Mouse (Mus musculus) bone marrow macrophage, adult 2 months (primary cell): ENCODE data around the gene Naa60.

Source experiments
- CTCF ChIP-seq: IDR thresholded peaks from 2 replicates; pipeline ENCODE4 v1.5.1; 2012; ENCODE audit warnings: low read depth, mild to moderate bottlenecking, low read length, moderate library complexity
- POLR2A ChIP-seq: IDR thresholded peaks from 2 replicates; pipeline ENCODE4 v1.6.1; 2012; ENCODE audit warnings: mild to moderate bottlenecking, low read depth, low read length, borderline replicate concordance

DNA sequence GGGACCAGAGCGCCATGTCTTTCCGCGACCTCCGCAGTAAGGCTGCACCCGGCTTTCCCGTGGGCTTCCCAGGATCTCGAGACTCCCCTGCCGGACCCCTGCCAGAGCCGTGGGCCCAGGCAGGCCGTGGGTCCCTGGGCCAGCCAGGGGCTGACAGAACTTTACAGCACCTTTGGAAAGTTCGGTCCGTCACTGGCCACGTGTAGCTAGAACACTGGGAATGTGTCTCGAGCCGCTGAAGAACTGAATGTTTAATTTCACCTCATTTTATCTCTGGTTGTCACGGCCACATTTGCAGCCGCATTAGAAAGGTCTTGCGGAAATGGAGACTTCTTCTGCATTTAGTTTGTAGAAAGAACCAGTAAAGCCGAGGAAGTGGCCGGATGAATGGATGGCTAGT lies 36.9 kb downstream of the Naa60 start:
- no peak for TF ChIP-seq CTCF
- no peak; the same call in 1 of the 2 replicates for TF ChIP-seq POLR2A
